Mouse (Mus musculus) erythroblast, embryonic 14.5 days (primary cell): ENCODE measurements at regions not wholly inside any gene's neighbourhood (a gene's known extent, or its start where the extent isn't known, plus 50 kb on each side); places are given as distances from the start of the nearest gene placed in this dataset.

Experiments
- H3K27me3 ChIP-seq: 2 replicates; pipeline ENCODE4 v1.6.1; 2012; ENCODE audit warnings: inconsistent platforms; ENCODE audit not compliant: control insufficient read depth
- H3K36me3 ChIP-seq: 2 replicates; pipeline ENCODE4 v1.6.1; 2012; ENCODE audit warnings: mild to moderate bottlenecking, inconsistent platforms; ENCODE audit not compliant: control insufficient read depth
- H3K4me1 ChIP-seq: 2 replicates; pipeline ENCODE4 v1.6.1; 2012; ENCODE audit warnings: inconsistent platforms; ENCODE audit not compliant: control insufficient read depth
- H3K4me3 ChIP-seq: replicated peaks from 2 replicates; pipeline ENCODE3; 2012; ENCODE audit warnings: moderate library complexity, mild to moderate bottlenecking, inconsistent platforms
- H3K9me3 ChIP-seq: 2 replicates; pipeline ENCODE4 v1.6.1; 2012; ENCODE audit warnings: low read length, inconsistent platforms, mixed read lengths; ENCODE audit not compliant: control insufficient read depth
- GATA1 ChIP-seq: IDR thresholded peaks from 2 replicates; pipeline ENCODE4 v1.6.1; 2012; ENCODE audit warnings: low read length, inconsistent platforms, mixed read lengths
- TAL1 ChIP-seq: IDR thresholded peaks from 3 replicates; pipeline ENCODE4 v1.6.1; 2012; ENCODE audit warnings: low read length, inconsistent platforms, mixed read lengths

GRCm38 (mm10) chr7:74823286-74823685, 268.7 kb upstream of the Slco3a1 start:
- no peaks in the 10 kb centered on the region for H3K36me3 ChIP-seq
- H3K9me3 ChIP-seq = no peaks in the 10 kb centered on the region
- H3K4me3 ChIP-seq = no peak overlapping the region
- H3K4me1 ChIP-seq = no peaks in the 10 kb centered on the region
- TF ChIP-seq TAL1 = no peak
- no peak for TF ChIP-seq GATA1
- H3K27me3 ChIP-seq = no peaks in the 10 kb centered on the region

GRCm38 (mm10) chr7:74793241-74793640, 238.7 kb upstream of the Slco3a1 start:
- Histone ChIP-seq H3K36me3 (no peaks in the 10 kb centered on the region), H3K27me3 (no peaks in the 10 kb centered on the region), H3K4me1 (no peaks in the 10 kb centered on the region), H3K9me3 (no peaks in the 10 kb centered on the region), H3K4me3 (no peak overlapping the region)
- no peak for TF ChIP-seq TAL1
- TF ChIP-seq GATA1 = no peak

- Histone ChIP-seq H3K4me1 (no peaks in the 10 kb centered on the region), H3K36me3 (no peaks in the 10 kb centered on the region), H3K4me3 (no peak overlapping the region), H3K27me3 (no peaks in the 10 kb centered on the region), H3K9me3 (no peaks in the 10 kb centered on the region)
- TF ChIP-seq GATA1 (no peak), TAL1 (no peak)
Measured at GRCm38 (mm10) chr7:74788696-74789095, 234.1 kb upstream of the Slco3a1 start.

GRCm38 (mm10) chr7:74771435-74772406, 217.1 kb upstream of the Slco3a1 start:
- no peaks in the 10 kb centered on the region for H3K27me3 ChIP-seq
- H3K4me1 ChIP-seq = no peaks in the 10 kb centered on the region
- H3K4me3 ChIP-seq = no peak overlapping the region
- no peak for TF ChIP-seq TAL1
- no peak for TF ChIP-seq GATA1
- H3K9me3 ChIP-seq = no peaks in the 10 kb centered on the region
- H3K36me3 ChIP-seq = no peaks in the 10 kb centered on the region

- Histone ChIP-seq H3K9me3 (no peaks in the 10 kb centered on the region), H3K36me3 (no peaks in the 10 kb centered on the region), H3K4me3 (no peak overlapping the region), H3K4me1 (no peaks in the 10 kb centered on the region), H3K27me3 (no peaks in the 10 kb centered on the region)
- TF ChIP-seq GATA1 (no peak), TAL1 (no peak)
Measured at GRCm38 (mm10) chr7:74766550-74766949, 212.0 kb upstream of the Slco3a1 start.

GRCm38 (mm10) chr7:74757469-74757868, 202.9 kb upstream of the Slco3a1 start:
- no peak for TF ChIP-seq TAL1
- TF ChIP-seq GATA1 = no peak
- Histone ChIP-seq H3K36me3 (no peaks in the 10 kb centered on the region), H3K9me3 (no peaks in the 10 kb centered on the region), H3K4me1 (no peaks in the 10 kb centered on the region), H3K4me3 (no peak overlapping the region), H3K27me3 (no peaks in the 10 kb centered on the region)

- no peaks in the 10 kb centered on the region for H3K36me3 ChIP-seq
- no peak for TF ChIP-seq TAL1
- no peak for TF ChIP-seq GATA1
- H3K4me3 ChIP-seq = no peak overlapping the region
- H3K27me3 ChIP-seq = no peaks in the 10 kb centered on the region
- no peaks in the 10 kb centered on the region for H3K9me3 ChIP-seq
- no peaks in the 10 kb centered on the region for H3K4me1 ChIP-seq
Measured at GRCm38 (mm10) chr7:74747704-74748103, 193.1 kb upstream of the Slco3a1 start.

- Histone ChIP-seq H3K4me3 (no peak overlapping the region), H3K27me3 (no peaks in the 10 kb centered on the region)
Measured at GRCm38 (mm10) chr7:74734941-74735340, 180.4 kb upstream of the Slco3a1 start.

GRCm38 (mm10) chr7:74726324-74726991, 171.9 kb upstream of the Slco3a1 start:
- no peak for TF ChIP-seq GATA1
- TF ChIP-seq TAL1 = no peak
- Histone ChIP-seq H3K27me3 (no peaks in the 10 kb centered on the region), H3K4me1 (no peaks in the 10 kb centered on the region), H3K36me3 (no peaks in the 10 kb centered on the region), H3K9me3 (no peaks in the 10 kb centered on the region), H3K4me3 (no peak overlapping the region)

More at GRCm38 (mm10) chr7:74734941-74735340, 180.4 kb upstream of the Slco3a1 start:
- Histone ChIP-seq H3K4me1 (no peaks in the 10 kb centered on the region), H3K9me3 (no peaks in the 10 kb centered on the region), H3K36me3 (no peaks in the 10 kb centered on the region)
- TF ChIP-seq GATA1 = no peak
- no peak for TF ChIP-seq TAL1
